Mouse (Mus musculus) megakaryocyte progenitor cell, adult 5-6 weeks (primary cell): ENCODE results near the gene Kng1. TPM values are rescaled to one million over a fixed set of nuclear protein-coding genes. Genes with fewer than 3 reads are reported as not detected.
A peak's percentile ranks its signal among the peaks of the same experiment; 100 is the strongest.
"Not testable (repeated sequence)": the region's sequence is repeated elsewhere in the genome, so short reads cannot be mapped to it uniquely, and the experiment has no call there.

ENCODE experiments used
- ATAC-seq: replicated peaks from 2 replicates; pipeline ENCODE4 v1.8.0; 2016; ENCODE audit warnings: mild to moderate bottlenecking, moderate TSS enrichment, inconsistent platforms; ENCODE audit not compliant: poor library complexity
- total RNA-seq, 2 experiments: library from RNA; stranded (forward) in 1 of 2; stranded (reverse) in 1 of 2; fragments of 157-497, 149-512 nt in 1 of 2; fragments of 200-1000 nt in 1 of 2; gene quantifications; 2 replicates each; pipeline versions ENCODE4 v1.2.3 to v1.2.4; 2015 to 2017

The Kng1 gene
- total RNA-seq, 2 experiments from 2014 or later: not detected

DNA sequence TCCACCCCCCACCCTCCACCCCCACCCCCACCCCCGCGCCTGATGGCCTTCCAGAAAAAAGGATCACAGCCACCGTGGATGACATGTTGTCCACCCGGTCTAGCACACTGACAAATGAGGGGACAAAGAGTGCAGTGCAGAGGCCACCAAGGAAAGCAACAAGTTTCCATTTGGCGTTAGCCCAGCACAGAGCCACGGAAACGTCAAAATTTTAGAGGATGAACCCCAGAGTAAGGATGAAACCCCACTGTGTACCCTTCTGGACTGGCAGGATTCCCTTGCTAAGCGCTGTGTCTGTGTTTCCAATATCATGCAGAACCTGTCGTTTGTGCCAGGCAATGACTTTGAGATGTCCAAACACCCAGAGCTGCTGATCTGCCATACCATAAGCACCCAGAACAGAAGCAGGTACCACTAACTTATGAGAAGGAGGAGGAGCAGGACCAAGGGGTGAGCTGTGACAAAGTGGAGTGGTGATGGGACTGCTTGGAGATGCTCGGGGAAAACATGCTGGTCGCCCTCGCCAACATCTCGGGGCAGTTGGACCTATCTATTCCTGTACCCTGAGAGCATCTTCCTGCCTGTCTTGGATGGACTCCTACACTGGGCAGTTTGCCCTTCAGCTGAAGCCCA lies 35.8 kb downstream of the Kng1 start:
- no peak for ATAC-seq

DNA sequence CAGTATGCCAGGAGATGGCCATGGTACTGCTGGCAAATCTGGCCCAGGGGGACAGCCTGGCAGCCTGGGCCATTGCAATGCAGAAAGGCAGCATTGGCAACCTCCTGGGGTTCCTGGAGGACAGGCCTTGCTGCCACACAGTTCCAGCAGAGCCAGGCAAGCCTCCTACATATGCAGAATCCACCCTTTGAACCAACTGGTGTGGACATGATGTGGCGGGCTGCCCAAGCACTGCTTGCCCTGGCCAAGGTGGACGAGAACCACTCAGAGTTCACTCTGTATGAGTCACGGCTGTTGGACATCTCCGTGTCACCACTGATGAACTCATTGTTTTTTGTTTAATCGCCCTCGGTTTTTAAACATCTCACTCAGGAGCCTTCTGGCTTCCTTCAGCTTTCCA lies 36.5 kb downstream of the Kng1 start:
- ATAC-seq: no peak

DNA sequence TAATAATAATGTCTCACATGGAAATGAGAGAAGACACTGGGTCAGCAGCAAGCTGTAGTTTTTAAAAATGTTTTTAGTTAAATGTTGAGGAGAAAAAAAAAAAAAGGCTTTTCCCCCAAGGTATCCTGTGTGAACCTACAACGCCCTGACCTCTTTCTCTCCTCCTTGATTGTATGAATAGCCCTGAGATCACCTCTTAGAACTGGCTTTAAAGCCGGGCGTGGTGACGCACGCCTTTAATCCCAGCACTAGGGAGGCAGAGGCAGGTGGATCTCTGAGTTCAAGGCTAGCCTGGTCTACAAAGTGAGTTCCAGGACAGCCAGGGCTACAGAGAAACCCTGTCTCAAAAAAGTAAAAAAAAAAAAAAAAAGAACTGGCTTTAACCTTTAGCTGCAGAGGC lies 37.9 kb downstream of the Kng1 start:
- not testable (repeated sequence) for ATAC-seq

DNA sequence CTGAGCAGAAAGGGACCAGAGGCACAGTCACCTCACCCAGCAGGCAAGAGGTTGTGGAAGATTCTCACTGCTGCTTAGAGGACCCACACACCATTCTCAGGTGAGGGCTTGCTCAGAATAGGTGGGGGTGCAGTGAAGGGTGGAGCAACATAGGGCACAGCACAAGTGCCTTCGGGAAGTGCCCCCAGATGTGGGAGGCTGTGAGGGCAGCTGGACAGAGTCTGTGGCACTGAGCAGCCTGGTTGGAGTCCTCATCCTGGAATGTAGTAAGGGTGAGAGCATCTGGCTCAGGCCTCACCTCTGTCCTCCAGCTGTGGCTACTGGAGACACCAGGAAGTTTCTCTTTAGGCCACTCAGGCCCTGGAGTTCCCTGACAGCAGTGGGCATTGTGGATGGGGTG lies 39.2 kb downstream of the Kng1 start:
- not testable (repeated sequence) for ATAC-seq

DNA sequence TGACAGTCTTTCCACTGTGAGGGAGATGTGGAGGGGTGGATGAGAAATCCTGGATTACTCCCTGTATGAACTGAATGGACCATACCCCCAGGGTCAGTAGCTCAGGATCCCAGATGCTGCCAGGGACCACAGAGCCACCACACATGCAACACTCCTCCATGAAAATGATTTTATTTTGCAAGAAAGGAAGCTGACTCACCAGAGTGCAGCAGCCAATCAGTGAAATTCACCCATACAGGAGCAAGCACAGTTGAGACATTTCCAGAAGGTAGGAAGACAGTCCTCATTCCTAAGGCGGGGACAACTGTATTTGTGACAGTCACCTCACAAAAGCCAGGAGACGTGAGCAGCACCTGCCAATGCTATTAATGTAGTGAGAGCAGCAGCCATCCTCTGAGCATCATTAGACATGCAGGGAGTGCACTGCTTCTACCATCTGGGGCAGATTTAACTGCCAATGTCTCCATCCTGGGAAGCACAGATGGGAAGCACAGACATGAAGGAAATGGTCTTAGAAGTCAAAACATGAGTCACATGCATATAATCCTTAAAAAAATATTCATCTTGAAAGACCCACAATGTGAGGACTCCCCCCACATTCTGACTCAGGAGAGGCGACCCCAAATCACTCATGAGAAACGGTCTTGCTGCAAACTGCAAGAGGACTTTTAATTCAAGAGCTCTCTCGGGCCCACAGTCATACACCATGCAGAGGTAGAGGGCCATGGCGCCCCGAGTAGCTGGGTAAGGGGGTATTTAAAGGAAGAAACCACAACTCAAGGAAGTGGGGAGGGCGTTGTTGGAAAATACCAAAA lies 39.8 kb downstream of the Kng1 start:
- peak; percentile 46; the same call in 1 of the 2 replicates for ATAC-seq

DNA sequence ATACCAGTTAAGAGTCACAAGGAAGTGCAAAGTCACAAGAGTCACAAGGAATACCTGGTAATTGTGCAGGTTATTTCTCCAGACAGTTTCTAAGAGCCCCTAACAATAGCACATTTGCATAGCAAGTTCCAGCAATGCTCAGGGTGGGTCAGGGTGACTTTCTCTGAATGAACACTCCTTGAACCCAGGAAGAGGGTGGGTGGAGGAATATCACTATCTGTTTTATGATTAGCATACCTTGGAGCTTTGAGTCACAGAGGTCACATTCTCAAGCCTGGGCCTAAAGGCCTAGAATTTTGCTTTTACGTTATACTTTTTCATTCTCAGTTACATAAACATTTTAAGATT lies 40.4 kb downstream of the Kng1 start:
- ATAC-seq: not testable (repeated sequence)

DNA sequence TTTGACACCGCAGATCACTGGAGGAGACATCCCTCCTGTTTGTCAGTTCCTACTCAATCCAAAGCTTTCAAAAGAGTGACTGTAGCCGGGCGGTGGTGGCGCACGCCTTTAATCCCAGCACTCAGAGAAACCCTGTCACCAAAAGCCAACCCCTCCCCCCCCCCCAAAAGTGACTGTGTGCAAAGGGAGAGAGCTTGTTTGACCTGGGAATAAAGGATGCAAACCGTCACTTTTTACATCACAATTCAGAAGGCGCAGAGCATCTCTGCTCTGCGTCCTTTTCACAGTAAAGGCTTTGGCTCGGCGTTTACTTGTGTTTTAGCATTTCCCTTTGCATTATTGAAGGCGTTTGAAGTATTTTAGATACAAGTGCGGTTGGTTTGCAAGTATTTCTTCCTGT lies 42.0 kb downstream of the Kng1 start:
- no peak for ATAC-seq

DNA sequence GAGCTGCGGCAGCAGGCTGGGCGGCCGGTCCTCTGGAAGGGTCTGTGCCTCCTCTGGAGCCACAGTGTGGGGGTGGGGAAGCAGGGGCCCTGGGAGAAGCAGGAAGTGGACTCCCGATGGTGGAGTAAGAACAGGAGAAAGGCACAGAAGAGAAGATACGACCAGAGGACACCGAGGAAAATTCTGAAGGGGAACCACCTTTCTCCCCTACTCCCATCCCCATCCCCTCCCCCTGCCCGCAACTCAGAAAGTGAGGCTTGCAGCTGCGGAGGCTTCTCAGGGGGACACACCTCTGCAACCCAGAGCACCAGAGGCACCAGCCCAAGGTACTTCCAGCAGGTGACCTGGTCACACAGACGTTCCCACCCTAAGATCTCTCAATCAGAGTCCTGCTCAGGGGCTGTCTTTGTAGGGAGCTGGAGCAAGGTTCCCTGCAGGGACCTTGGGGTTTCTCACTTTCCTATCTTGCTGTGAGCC lies 42.5 kb downstream of the Kng1 start:
- no peak for ATAC-seq

DNA sequence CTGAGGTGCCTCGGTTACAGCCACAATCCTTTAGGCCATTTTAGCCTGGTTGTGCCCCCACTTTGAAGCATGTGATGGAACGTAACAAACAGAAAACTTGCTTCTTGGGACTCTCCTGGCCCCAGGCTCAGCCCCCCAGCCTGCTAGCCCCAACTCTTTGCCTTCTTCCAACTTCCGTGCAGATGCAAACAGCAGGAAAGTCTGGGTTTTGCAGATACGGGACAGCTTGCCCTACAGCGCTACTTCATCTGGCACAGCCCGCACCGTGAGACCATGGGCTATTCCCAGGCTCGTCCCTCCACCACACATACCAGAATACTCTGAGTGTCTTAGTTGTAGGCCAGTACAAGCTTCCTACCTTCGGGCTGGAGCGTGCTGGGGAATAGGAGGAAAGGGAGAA lies 42.9 kb downstream of the Kng1 start:
- ATAC-seq: peak; percentile 42

DNA sequence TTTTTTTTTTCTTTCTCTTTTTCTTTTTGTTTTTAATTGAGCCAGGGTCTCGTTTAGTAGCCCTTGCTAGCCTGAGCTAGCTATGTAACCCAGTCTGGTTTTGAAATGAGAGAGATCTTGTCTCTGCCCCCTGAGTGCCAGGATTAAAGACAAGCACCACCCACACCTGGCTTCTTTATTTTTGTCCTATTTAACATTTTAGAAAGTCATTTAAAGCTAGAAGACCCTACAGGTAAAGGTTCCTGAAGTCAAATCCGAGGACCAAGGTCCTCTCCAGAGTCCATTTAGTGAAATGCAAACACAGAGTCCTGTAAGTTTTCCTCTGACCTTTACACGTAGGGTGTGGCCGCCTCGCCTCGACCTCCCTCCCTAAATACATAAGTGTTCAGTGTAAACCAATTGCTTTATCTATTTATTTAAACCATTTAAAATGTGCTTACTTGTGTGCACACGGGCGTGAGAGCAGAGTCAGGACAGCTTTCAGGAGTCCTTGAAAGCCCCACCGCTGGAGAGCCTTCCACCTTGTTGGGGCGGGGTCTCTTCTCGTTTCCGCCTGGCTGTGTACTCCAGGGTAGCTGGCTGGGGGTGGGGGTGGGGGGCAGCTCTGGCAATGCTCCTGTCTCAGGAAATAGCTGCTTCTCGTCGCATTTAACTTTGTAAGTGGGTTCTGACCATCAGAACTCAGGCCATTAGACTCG lies 44.8 kb downstream of the Kng1 start:
- no peak for ATAC-seq

DNA sequence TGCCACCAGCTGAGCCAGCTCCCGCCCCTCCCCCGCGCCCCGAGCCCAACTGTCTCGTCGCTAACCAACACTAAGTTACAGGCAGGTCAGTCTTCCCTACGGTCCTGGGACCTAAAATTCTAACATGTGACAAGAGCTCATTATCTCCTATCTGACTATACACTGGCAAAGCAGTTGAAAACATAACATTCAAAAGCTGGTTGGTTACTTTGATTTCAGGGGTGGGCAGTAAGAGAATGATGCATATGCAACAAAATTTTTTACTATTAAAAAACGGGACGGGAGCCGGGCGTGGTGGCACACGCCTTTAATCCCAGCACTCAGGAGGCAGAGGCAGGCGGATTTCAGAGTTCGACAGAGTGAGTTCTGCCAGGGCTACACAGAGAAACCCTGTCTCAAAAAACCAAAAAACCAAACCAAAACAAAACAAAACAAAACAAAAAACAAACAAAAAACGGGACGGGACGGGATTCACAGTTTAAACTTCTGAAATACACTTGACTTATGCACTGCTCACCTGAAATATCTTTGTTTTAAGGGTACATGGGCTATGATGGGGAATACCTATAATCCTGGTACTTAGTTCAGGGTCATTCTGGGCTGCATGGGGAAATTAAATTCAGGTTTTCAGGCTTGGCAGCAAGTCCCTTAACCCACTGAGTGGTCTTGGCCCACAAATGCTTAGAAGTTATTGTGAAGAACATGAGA lies 45.5 kb downstream of the Kng1 start:
- no peak for ATAC-seq

DNA sequence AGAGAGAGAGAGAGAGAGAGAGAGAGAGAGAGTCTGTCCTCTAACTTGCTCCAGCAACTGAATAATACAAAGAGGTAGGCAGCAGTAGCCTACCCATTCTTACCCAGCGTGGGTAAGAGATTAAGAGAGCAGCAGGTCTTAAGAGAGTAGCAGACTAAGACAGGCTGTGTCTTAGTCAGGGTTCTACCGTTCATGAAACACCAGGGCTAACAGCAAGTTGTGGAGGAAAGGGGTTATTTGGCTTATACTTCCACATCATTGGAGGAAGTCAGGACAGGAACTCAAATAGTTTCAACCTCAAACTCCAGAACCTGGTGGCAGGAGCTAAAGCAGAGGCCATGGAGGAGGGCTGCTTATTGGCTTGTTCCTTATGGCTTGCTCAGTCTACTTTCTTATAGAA lies 46.2 kb downstream of the Kng1 start:
- ATAC-seq: no peak

DNA sequence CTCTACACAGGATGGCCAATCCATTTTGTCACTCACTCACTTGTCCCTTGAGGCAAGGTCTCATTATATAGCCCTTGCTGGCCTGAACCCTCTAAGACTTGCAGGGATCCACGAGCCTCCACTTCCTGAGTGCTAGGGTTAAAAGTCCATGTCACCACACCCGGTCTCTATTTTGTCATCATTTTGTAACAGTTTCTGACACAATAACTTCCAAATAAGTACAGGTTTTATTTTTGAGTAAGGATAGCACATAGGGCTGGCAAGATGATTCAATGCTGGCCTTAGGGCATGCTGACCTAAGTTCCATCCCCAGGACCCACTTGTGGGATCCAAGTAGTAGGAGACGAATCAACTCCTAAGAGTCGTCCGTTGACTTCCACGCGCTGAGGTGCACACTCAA lies 48.5 kb downstream of the Kng1 start:
- ATAC-seq: no peak

DNA sequence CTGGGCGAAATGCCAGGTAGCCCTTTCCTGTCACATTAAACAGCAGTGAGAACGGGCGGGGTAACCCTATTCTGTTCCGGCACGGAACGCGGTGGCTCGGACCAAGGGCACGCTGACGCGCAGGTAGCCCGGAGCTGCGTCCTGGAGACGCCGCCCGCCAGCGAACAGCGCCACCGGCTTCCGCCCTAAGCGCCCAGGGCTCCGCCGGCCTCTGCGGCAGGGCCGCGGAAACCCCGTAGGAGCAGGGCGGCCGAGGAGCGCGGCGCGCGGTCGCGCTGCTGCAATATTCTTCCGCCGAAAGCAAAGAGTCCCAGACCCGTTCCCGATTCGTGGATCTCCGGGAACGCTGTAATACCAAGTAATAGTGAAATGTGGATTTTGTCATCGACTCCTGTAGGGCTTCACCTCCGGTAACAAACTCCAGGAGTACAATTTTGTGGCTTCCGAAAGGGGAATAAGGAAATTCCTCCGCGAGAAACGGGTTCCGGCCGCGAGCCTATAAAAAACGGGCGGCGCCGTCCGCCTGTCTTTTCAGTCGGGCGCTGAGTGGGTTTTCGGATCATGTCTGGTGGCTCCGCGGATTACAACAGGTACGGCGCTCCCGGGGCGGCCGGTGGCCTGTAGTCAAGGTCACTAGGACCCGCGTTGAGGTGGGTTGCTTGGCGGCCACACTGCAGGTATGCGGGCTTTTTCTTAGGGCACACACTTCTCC lies 49.7 kb downstream of the Kng1 start, which contains the start of gene Eif4a2:
Gene Eif4a2 (plus strand): TSS at position 214 of the 712 bp plus-strand sequence.
- ATAC-seq: peak; percentile 70

DNA sequence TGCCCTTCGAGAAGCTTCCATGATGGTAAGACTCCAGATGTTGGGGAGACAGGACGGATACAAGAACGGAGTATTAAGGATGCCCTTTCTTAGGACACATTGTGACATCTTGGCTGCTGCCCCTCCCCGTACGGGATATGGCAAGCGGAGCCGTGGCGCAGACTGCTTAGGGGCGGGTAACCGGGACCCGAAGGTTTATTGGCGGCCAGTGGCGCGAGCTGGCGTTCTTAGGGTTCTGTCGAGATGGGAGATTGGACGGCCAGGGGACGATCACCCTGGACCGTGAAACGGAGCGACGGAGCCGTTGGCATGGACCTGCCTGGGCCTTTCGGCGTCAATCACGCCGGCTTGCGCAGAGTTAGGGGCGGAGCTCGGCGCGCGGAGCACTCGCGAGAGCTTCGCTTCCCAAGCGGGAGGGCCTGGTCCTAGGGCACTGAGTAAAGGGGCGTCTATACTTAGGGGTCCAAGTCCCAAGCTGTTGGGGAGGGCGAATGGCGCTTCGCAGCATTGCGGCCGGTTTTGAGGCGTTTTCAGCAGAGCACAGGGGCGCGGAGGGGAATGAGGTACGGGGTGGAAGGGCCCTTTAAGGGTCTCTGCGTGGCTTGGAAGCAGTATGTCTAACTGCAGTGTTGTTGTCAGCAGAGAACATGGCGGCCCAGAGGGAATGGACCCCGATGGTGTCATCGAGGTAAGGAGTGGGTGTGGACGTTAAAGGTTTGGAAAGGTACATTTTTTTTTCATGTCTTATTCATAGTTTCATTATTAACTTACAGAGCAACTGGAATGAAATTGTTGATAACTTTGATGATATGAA lies 50.5 kb downstream of the Kng1 start:
- ATAC-seq: peak; percentile 51

DNA sequence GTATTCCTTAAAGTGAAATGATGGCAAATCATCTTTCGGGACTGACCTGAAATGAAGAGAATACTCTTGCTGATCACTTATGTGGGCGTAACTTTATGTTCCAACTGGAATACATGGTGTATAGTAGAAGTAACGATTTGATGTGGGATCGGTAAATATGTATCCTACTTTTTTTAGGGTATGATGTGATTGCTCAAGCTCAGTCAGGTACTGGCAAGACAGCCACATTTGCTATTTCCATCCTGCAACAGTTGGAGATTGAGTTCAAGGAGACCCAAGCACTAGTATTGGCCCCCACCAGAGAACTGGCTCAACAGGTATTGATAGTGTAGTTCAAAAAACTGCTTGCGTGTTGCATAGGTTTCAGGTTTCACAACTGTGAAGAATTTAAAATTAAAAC lies 51.3 kb downstream of the Kng1 start:
- ATAC-seq: no peak

DNA sequence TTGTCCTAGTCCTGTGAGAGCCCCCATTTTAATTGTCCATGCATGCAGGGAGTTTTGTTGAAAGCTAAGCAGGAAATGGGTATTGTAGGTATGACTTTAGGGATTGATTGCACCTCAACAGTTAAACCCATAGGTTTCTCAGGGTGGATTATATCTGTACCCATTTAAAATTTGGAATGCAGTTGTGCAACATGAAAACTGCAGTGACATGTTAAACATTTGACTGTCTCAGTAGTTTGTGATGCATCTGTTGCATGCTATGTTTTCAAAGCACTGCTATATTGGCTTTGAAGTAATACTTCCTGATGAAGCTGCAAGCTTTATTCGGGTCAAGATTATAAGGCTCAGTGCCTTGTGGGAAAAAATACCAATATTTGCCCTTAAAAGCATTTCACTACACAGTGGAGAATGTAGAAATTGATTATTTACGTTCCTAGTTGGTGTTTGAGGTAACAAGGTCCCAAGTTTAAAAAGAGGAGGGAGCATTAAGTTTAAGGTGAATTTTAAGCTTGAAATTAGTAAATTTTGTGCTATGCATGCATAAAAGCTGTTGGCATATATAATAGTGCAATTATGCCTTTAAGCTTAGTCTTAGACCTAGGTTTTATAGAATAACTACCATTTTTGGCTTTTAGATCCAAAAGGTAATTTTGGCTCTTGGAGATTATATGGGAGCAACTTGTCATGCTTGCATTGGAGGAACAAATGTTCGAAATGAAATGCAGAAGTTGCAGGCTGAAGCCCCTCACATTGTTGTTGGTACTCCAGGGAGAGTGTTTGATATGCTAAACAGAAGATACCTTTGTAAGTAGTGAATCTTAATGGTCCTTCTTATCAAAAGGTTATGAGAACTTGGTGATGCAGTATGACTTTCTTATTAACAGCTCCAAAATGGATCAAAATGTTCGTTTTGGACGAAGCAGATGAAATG lies 52.0 kb downstream of the Kng1 start:
- ATAC-seq: no peak

DNA sequence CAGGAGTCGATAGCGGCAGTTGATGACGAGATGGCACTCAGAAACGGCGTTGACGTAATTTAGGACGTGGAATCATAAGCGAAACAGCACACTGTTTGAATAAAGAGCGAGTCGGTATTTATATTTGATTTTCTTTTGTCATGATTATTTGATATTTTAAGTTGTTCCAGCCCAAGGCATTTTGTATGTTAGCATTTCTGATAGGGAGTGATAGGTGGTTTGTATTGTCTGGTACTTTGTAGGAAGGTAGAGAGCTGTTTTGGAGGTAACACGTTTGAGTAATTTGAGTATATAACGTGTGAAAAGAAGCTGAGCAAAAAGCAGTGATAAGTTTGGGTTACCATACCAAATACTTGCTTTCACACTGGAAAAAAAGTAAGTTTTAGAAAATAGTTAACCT lies 54.7 kb downstream of the Kng1 start:
- ATAC-seq: no peak
